Mouse (Mus musculus) liver, adult (tissue): ENCODE results near the gene Ptrhd1.

ENCODE experiments used
- GATA4 ChIP-seq: IDR thresholded peaks from 2 replicates; pipeline ENCODE4 v1.6.1; 2014; ENCODE audit warnings: mild to moderate bottlenecking, low read length; ENCODE audit not compliant: insufficient replicate concordance

Ptrhd1 gene

DNA sequence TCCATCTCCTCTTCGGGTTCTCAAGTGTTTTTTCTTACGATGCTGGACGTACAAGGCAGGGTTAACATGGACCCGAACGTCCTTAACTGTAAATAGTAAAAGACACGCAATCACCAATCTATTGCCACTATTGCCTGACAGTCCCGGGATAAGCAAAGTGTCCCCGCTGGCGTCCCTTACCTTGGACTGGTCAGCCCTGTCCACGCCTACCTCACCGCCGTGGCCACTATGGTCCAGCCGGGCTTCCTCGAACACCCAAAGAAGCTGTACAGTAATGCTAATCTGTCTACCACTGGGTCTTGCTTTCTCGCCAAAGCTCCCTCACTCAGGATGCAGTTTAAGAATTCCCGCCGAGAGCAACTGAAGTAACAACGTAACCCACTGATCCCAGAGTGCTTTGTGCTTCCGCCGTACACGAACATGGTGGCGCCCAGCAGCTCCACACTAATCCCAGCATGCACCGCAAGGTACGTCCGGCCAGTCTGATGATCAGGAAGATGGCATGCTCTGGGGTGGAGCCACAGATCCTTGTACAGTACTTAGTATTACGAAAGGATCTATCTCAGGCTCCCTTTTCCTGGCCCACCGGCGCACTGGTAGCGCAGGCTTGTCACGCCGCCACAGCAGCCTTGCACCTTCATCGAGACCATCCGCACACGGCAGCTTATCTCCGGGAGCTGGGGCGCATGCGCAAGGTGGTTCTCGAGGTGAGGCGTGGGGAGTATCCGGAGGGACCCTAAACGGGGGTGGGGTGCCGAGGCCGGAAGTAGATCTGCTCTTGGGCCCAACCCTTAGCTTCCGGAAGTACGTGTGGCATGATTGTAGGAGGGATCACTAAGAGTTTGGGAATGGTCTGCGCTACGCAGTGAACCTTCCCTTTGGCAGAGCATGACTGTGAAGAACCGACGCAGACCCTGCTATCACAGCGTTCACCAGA is at the start of gene Ptrhd1, which contains the start of gene Cenpo:
Gene Ptrhd1, plus strand, starts transcription at position 456 of the 937 bp plus-strand sequence.
Gene Cenpo, minus strand, starts transcription at position 723 of the 937 bp plus-strand sequence.
- peak; percentile 87; the same call in 1 of the 2 replicates for TF ChIP-seq GATA4

DNA sequence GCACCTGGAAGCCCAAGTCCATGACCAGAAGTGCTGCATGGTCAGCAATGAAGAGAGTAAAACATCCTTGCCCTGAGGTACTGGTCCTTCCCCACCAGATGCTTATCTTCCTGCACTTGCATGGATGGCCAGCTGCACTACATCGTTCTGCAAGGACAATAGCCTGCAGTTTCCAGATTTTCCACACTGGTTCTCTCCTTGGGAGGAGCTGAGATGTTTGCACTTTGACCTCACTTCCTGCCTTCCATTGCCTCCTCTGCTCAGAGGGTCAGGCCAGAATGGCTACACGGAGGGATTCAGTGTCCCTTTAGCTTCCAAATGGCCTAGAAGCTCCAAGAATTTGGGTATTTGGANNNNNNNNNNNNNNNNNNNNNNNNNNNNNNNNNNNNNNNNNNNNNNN is 49.2 kb upstream of the Ptrhd1 start:
- no peak for TF ChIP-seq GATA4

DNA sequence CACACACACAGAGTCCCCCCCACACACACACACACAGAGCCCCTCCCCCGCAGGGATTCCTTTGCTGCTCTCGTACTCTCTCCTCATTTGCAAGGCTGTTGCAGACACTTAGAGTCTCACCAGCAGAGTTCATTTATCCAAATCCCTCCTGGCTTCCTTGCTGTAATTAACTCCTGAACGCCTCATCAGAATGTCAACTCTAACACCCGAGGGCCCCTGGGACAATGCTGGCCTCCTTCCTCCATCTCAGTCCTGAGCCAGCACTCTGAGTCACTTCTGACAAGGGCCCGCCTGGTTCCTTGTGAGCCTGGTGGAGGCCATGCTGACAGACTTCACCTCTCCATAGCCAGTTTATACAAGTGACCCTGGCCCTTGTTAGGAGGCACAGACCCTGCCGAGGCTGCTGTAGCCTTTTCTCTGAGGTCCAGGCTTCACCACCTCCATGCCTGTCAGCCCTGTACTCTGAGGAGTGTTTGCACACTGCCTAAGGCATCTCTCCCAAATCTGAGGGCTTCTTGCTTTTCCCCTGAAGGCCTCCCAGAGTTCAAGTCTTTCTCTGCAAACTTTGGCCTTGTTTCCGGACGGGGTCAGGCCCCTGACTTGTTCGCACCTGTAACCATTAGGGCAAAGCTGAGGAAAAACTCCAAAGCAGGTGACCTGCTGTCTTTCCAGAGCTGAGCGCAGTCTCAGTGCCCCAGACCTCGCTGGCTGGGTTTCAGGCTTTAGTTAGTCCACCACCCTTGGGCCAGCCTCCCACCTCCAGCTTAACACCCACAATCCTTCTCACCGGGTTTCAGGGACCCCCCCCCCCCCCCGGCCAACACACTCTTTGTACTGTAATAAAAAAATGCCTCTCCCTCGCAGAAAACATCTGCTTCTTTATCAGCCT is 45.4 kb upstream of the Ptrhd1 start:
- TF ChIP-seq GATA4, result no peak

DNA sequence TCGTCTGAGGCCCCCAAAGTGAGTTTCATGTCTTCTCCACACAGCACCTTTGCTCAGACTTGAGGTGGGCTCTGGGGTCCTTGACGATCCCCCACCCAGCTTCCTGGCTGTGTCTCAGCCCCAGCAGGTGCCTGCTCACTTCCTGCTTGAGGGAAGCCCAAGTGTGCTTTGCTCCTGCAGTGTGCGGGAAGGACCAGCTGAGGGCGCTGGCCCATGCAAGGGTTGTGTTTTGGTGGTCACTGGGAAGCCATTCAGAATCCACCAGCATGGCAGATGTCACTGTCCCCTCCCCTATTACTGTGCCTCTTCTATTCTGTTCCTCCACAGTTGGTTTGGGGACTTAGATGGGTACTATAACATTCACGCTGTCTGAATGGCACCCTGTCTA is 44.8 kb upstream of the Ptrhd1 start:
- no peak for TF ChIP-seq GATA4

DNA sequence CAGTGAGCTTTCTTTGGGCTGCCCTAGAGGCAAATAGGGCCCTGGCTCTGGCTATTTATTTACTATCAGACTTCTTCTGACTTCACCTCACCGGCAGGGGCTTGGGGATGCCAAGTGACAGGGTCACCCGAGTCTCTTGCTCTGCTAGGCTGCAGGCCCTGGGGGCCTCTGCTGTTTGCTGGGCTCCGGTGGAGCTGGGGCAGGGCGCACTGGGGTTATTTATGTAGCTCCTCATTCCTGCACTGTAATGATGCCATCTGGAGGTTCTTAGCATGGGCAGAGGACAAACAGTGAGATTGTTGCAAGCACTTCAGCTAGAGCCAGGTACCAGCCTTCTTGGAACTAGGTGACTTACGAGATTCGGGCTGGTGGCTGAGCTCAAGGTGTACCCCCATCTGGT is 41.3 kb upstream of the Ptrhd1 start:
- TF ChIP-seq GATA4, result no peak

DNA sequence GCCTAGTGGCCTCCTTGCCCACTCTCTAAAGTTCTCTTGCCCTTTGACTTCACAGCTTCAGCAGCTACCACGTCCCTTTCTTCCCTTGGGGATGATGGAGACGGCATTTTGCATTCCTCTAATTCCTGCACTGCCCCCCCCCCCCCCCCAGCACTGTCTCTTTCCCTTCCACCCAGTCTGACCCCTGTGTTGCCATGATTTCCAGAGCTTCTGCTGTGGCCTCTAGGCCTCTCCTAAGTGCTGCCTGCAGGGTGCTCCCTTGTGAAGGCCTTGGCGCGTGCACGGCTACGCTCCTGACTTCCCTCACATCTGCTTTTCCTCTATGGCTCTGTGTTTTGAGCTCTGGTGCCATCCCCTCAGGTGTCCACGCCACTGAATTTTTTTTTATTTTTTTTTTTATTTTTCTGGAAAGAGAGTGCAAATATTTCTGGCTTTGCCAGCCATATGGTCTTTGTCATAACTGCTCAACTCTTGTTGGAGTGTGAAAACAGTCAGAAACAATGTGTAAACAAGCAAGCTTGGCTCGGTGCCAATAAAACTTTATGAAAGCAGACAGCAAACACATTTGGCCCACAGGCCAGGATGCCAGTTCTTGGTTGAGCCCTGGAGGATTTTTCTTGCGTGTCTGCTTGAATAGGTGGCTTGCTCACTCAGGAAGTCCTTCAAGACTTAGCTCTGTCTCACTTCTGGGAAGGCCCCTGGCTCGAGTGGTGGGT is 40.6 kb upstream of the Ptrhd1 start:
- no peak for TF ChIP-seq GATA4

DNA sequence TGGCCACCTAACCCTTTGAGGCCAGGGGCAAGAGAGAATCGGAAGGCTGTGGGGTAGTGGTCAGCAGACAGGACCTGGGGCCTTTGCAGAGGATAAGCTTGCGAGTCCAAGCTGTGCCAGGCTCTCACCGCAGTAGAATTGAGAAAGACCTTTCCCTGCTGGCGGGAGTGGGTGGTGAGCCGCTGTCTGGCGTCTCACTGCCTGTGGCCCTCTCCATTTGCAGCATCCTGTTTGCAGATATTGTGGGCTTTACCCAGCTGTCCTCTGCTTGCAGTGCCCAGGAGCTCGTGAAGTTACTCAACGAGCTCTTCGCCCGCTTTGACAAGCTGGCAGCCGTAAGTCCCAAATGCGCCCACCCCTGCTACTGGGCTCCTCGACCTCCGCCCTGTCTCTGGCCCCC is 39.2 kb upstream of the Ptrhd1 start:
- no peak for TF ChIP-seq GATA4

DNA sequence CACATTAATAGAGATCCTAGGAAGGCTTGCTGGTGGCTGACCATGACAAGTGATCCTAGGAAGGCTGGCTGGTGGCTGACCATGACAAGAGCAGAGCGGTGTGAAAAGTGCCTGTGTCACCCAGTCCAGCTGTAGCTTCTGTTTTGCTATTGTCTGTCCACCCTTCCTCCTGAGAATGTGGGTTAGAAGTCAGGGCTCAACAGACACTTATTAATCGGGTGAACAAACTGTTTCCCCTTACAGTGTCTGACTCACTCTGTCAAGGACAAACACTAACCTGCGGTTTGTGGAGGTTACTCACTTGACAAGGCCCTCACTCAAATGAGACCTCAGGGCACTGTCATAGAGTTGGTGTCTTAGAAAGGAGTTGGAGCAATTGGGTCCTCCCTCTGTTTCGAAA is 35.1 kb upstream of the Ptrhd1 start:
- TF ChIP-seq GATA4, result no peak

DNA sequence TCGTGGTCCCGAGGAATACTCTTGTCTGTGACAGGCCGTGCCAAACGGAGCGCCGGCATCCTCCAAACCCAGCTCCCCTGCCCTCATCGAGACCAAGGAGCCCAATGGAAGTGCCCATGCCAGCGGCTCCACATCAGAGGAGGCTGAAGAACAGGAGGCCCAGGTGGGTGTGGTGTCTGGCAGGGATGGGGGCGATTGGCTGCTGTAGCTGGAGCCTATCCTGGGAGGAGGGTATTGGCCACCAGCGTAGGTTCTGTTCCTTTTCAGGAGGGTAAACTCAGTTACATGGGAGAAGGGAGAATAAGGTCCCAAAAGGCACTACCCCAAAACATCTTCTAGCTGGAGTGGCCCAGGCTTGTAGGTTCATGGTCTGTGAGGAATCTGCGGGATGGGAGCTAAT is 34.6 kb upstream of the Ptrhd1 start:
- TF ChIP-seq GATA4, result no peak

DNA sequence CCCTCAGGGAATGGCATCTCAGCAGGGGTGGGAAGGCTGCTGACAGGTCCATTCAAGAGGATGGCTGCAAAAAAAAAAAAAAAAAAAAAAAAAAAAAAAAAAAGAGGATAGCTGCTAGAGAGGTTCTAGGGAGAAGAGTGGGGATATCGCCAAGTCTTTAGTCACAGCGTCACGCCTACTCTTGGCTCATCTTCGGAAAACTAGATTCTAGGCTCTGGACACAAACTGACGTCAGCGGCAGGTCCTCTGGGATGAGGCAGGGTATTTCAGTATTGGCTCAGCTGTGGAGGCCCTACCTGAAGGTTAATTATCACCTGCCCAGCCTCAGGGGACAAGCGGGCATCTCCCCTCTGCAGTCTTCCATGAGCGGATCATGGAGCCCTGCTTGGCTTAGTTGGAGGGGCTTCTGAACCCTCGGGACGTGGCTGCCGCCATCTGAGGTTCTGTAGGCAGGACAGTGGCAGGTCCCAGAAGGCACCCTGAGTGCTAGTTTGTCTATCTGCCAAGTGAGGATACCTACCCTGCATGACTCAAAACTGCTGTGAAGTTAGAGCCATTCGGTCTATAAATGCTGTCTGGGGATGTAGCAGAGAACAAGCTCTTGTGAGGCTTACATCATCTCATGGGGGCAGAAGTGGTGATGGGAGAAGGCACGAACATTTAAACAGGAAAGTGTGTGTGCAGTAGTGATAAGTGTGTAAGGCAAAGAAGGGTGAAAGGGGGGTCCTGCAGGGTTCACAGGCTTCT is 32.2 kb upstream of the Ptrhd1 start:
- TF ChIP-seq GATA4, result no peak

DNA sequence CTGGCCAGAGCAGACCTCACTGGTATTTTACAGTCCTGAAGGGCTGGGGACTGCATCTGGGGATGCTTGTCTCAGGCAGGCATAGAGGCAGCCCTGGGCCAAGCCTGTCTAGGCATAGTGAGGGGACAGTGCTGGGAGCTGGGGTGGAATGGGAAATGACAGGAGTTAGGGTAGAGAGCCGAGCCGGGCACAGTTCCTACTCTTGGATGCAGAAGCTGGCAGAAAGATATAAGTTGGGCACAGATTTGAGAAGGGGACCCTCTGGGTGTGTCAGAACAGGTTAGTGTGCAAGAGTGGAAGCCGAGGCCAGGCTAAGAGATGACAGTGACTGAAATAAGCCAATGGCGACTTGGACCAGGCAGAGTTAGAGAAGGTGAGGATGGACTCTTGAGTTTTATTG is 31.6 kb upstream of the Ptrhd1 start:
- no peak for TF ChIP-seq GATA4

DNA sequence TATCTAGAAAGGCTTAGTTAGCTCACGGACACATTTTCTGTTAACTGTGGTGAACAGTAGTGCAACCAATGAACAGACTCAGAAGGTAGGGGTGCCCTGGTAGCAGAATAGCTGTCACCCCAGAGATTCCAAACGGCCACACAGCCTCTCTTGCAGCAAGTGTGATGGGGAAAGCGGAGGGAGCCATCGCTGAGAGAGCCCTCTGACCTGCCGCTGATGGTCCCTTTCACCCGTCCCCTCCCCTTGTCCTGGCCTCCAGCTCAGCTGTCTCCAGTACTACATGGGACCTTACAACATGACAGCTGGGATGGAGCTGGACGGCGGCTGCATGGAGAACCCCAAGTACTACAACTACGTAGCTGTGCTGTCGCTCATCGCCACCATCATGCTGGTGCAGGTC is 27.7 kb upstream of the Ptrhd1 start:
- TF ChIP-seq GATA4, result no peak

DNA sequence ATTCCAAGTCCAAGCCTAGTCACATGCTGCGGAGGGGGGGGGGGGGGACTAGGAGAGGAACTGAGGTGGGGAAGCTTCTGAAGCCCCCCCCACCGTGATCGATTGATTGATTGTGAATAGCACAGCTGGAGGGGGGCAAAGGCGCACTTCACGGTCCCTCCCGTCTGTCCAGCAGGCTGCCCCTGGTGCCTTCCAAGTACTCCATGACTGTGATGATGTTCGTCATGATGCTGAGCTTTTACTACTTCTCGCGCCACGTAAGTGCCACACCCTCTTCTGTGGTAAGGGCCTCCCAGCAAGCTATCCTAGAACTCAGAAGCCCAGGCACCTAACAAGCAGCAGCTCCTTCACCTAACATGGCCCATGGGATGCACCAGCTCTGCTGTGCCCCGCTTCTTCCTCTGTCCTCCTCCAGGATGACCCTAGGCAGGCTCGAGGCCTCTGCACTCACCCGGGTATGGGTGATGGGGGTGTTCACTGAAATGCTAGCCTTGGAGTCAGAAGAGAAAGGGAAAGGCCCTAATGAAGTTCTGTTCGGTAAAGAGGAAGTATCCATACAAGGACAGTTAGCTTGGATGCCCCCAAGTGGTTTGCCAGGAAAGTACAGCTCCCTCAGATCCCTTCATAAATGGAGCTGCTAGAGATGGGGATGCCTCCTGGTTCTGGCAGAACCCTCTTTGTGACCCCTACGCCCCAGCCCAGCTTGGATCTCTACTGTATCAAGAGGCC is 25.3 kb upstream of the Ptrhd1 start:
- no peak for TF ChIP-seq GATA4

DNA sequence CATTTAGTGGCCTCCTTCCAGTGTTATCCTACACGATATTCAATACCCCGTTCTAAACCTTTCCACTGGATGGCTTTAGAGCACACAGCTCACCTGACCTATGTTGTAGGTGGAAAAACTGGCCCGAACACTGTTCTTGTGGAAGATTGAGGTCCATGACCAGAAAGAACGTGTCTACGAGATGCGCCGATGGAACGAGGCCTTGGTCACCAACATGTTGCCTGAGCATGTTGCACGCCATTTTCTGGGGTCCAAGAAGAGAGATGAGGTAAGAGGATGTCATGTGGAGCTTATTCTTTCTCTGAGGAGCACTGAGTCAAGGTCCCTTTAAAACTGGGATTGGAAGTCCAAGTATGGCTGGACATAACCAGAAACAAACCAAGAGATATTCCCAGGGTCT is 24.6 kb upstream of the Ptrhd1 start:
- TF ChIP-seq GATA4, result no peak
